Mouse (Mus musculus): ENCODE data around the gene Gins2.

GRCm38 (mm10) chr8:120551677-120551980 lies 37.5 kb downstream of the Gins2 start:
- TF ChIP-seq CTCF (conservative IDR thresholded peaks at IDR 0.05; ENCODE audit: low read length) (no peak), NANOG (IDR thresholded peaks at IDR 0.05; ENCODE audit: borderline replicate concordance, low read length) (no peak)

Data from E14TG2a.4 (cell line).